Mouse (Mus musculus): ENCODE results near the gene Grap. TPM values are rescaled to one million over a fixed set of nuclear protein-coding genes. Genes with fewer than 3 reads are reported as not detected.

The Grap gene
- polyA plus RNA-seq, 1 experiment = 0.06 TPM

GRCm38 (mm10) chr11:61614401-61614800 lies 38.7 kb upstream of the Grap start:
- no peaks in the 10 kb centered on the region for H3K27me3 ChIP-seq (ENCODE audit: control insufficient read depth, insufficient read depth, insufficient read length)
- H3K4me3 ChIP-seq = no peak overlapping the region
- no peaks in the 10 kb centered on the region for H3K79me2 ChIP-seq (ENCODE audit: control insufficient read depth, insufficient read depth)
- H3K36me3 ChIP-seq (ENCODE audit: control insufficient read depth, insufficient read depth) = no peaks in the 10 kb centered on the region
- no peak for TF ChIP-seq MYOD1 (IDR thresholded peaks at IDR 0.05; ENCODE audit: control insufficient read depth in 1 of 3, insufficient read length in 2 of 3, low read depth in 2 of 3)
- TF ChIP-seq E2F4 (IDR thresholded peaks at IDR 0.05; ENCODE audit: insufficient read depth) = no peak
- no peak for TF ChIP-seq TCF12 (IDR thresholded peaks at IDR 0.05; ENCODE audit: insufficient read depth, poor library complexity, severe bottlenecking)
- TF ChIP-seq POLR2AphosphoS2 (IDR thresholded peaks at IDR 0.05; ENCODE audit: insufficient read length, low read depth) = no peak
- no peak overlapping the region for H3K4me2 ChIP-seq (ENCODE audit: low read depth)
- no peak overlapping the region for H3ac ChIP-seq (ENCODE audit: control insufficient read depth, insufficient read length)

DNA sequence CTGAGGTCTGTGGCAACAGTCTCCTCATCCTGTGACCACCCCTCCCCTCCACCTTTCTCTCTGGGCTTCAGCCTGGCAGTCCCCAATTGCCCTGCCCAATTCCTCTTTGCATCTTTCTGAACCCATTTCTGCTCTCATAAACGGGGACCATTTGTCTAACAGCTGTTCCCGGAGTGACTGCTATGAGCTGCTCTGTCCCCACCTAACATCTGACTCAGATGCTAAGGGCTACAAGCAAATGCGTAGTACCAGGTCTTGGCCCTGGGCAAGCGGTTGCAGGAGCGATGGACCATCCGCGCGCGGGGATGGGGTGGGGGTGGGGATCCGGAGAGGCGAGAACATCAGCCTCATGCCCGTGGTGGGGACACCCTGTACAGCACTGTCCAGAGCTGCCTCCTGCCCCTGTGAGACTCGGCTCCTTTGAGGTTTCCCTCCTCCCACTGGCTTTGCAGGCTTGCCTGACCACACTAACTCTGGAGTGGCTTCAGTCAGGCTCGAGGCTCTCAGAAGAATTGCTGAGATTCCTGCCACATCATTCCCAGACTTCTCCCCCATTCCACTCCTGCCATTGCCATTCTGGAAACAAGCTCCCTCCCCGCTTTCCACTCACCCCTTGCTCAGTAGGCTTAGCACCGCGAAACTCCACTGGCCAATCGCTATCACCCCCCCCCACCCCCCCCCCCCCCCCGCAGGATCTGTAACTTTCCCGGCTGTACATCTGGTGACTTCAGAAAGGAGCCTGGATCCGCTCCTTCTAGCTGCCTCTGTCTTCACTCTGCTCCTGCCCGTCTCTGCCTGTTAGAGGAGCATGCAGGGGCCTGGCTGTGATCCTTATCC lies 37.2 kb upstream of the Grap start:
- Histone ChIP-seq H3K27me3 (ENCODE audit: control insufficient read depth, insufficient read depth, insufficient read length) (no peaks in the 10 kb centered on the region), H3K4me2 (ENCODE audit: low read depth) (peak overlapping the region; percentile 70), H3K36me3 (ENCODE audit: control insufficient read depth, insufficient read depth) (no peaks in the 10 kb centered on the region), H3K79me2 (ENCODE audit: control insufficient read depth, insufficient read depth) (no peaks in the 10 kb centered on the region), H3ac (ENCODE audit: control insufficient read depth, insufficient read length) (no peak overlapping the region), H3K4me3 (no peak overlapping the region)
- TF ChIP-seq TCF12 (IDR thresholded peaks at IDR 0.05; ENCODE audit: insufficient read depth, poor library complexity, severe bottlenecking) (peak; percentile 22), USF1 (IDR thresholded peaks at IDR 0.05; ENCODE audit: low read depth) (no peak), SRF (IDR thresholded peaks at IDR 0.05; ENCODE audit: control insufficient read depth, insufficient read length, low read depth) (no peak), E2F4 (IDR thresholded peaks at IDR 0.05; ENCODE audit: insufficient read depth) (no peak), TCF3 (IDR thresholded peaks at IDR 0.05; ENCODE audit: insufficient read length, low read depth) (no peak), POLR2A (IDR thresholded peaks at IDR 0.05; ENCODE audit: insufficient read length, low read depth) (no peak), MYOG (IDR thresholded peaks at IDR 0.05; ENCODE audit: control insufficient read depth in 1 of 3, insufficient read depth in 1 of 3, insufficient read length in 2 of 3, low read depth in 2 of 3) (peak; percentile 31 to 68 (median 47)), CEBPB (IDR thresholded peaks at IDR 0.05; ENCODE audit: insufficient read depth, poor library complexity, severe bottlenecking) (no peak), MAX (IDR thresholded peaks at IDR 0.05; ENCODE audit: low read depth) (no peak), MYOD1 (IDR thresholded peaks at IDR 0.05; ENCODE audit: control insufficient read depth in 1 of 3, insufficient read length in 2 of 3, low read depth in 2 of 3) (peak in 2 of 3 experiments; percentile 64 to 78)

- no peak for TF ChIP-seq E2F4 (IDR thresholded peaks at IDR 0.05; ENCODE audit: insufficient read depth)
- no peaks in the 10 kb centered on the region for H3K79me2 ChIP-seq (ENCODE audit: control insufficient read depth, insufficient read depth)
- H3K27me3 ChIP-seq (ENCODE audit: control insufficient read depth, insufficient read depth, insufficient read length) = no peaks in the 10 kb centered on the region
- peak overlapping the region; percentile 56 for H3K4me2 ChIP-seq (ENCODE audit: low read depth)
- H3ac ChIP-seq (ENCODE audit: control insufficient read depth, insufficient read length) = no peak overlapping the region
- H3K36me3 ChIP-seq (ENCODE audit: control insufficient read depth, insufficient read depth) = no peaks in the 10 kb centered on the region
- no peak overlapping the region for H3K4me3 ChIP-seq
Observed at GRCm38 (mm10) chr11:61616523-61617292, 36.4 kb upstream of the Grap start.

GRCm38 (mm10) chr11:61617293-61617975 lies 35.6 kb upstream of the Grap start:
- Histone ChIP-seq H3K79me2 (ENCODE audit: control insufficient read depth, insufficient read depth) (no peaks in the 10 kb centered on the region), H3K27me3 (ENCODE audit: control insufficient read depth, insufficient read depth, insufficient read length) (no peaks in the 10 kb centered on the region), H3K36me3 (ENCODE audit: control insufficient read depth, insufficient read depth) (no peaks in the 10 kb centered on the region), H3K4me2 (ENCODE audit: low read depth) (no peak overlapping the region), H3K4me3 (no peak overlapping the region), H3ac (ENCODE audit: control insufficient read depth, insufficient read length) (no peak overlapping the region)
- no peak for TF ChIP-seq MYOG (IDR thresholded peaks at IDR 0.05; ENCODE audit: control insufficient read depth in 1 of 3, insufficient read depth in 1 of 3, insufficient read length in 2 of 3, low read depth in 2 of 3)
- TF ChIP-seq USF1 (IDR thresholded peaks at IDR 0.05; ENCODE audit: low read depth) = no peak
- TF ChIP-seq TCF12 (IDR thresholded peaks at IDR 0.05; ENCODE audit: insufficient read depth, poor library complexity, severe bottlenecking) = no peak
- no peak for TF ChIP-seq TCF3 (IDR thresholded peaks at IDR 0.05; ENCODE audit: insufficient read length, low read depth)
- TF ChIP-seq SRF (IDR thresholded peaks at IDR 0.05; ENCODE audit: control insufficient read depth, insufficient read length, low read depth) = no peak
- no peak for TF ChIP-seq POLR2A (IDR thresholded peaks at IDR 0.05; ENCODE audit: insufficient read length, low read depth)
- TF ChIP-seq REST (IDR thresholded peaks at IDR 0.05; ENCODE audit: insufficient read depth, insufficient read length) = no peak
- no peak for TF ChIP-seq POLR2AphosphoS2 (IDR thresholded peaks at IDR 0.05; ENCODE audit: insufficient read length, low read depth)
- TF ChIP-seq CEBPB (IDR thresholded peaks at IDR 0.05; ENCODE audit: insufficient read depth, poor library complexity, severe bottlenecking) = no peak
- no peak for TF ChIP-seq MYOD1 (IDR thresholded peaks at IDR 0.05; ENCODE audit: control insufficient read depth in 1 of 3, insufficient read length in 2 of 3, low read depth in 2 of 3)
- no peak for TF ChIP-seq E2F4 (IDR thresholded peaks at IDR 0.05; ENCODE audit: insufficient read depth)

Data from myocyte (in vitro differentiated cells).